Mouse (Mus musculus) kidney, postnatal 25 days (tissue): ENCODE measurements around the gene N4bp3.
"Not testable (repeated sequence)": the region's sequence is repeated elsewhere in the genome, so short reads cannot be mapped to it uniquely, and the experiment has no call there.

ENCODE experiments used
- DNase-seq, 2 experiments: peaks; one replicate each; pipeline ENCODE4 v3.0.0; 2021; ENCODE audit warnings: mixed read lengths in 2 of 2

N4bp3 gene

DNA sequence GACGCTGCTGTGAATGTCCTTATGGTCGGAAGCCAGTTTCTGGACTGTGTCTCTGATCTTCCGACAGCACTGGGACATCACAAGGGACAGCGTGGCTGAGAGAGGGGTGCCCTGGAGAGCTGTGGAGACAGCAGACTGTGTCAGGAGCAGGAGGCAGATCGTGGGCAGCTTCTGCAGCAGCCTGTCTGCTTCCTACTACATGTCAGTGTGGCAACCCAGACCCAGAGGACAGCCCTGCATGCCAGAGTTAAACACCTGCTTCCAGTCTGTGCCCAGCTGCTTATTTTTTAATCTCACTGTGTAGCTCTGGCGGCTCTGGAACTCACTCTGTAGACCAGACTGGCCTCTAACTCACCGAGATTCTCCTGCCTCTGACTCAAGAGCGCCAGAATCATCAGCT, 22.7 kb downstream of the N4bp3 start:
- DNase-seq, result no peak

GRCm38 (mm10) chr11:51627425-51627824, 23.2 kb downstream of the N4bp3 start:
- DNase-seq, result no peak

GRCm38 (mm10) chr11:51625187-51625820, 25.3 kb downstream of the N4bp3 start:
- DNase-seq, result no peak

GRCm38 (mm10) chr11:51622971-51623491, 27.6 kb downstream of the N4bp3 start:
- no peak for DNase-seq

GRCm38 (mm10) chr11:51621776-51622175, 28.9 kb downstream of the N4bp3 start:
- no peak for DNase-seq

DNA sequence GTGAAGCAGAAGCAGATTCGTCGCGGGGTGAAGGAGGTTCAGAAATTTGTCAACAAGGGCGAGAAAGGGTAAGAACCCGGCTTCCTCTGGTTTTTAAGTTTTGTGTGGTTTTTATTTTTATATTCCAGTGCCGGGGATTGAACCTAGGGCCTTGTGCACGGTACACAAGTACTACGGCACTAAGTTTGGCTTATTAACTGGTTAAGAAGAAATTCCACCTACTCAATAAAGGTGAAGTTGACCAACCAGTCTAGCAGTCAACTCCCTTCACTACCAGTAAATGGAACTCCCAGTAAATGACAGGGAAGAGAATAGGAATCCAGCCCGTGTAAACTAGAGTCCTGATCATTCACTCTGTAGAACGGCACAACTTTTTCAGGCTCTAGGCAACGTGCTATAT, 30.6 kb downstream of the N4bp3 start:
- DNase-seq, result no peak

DNA sequence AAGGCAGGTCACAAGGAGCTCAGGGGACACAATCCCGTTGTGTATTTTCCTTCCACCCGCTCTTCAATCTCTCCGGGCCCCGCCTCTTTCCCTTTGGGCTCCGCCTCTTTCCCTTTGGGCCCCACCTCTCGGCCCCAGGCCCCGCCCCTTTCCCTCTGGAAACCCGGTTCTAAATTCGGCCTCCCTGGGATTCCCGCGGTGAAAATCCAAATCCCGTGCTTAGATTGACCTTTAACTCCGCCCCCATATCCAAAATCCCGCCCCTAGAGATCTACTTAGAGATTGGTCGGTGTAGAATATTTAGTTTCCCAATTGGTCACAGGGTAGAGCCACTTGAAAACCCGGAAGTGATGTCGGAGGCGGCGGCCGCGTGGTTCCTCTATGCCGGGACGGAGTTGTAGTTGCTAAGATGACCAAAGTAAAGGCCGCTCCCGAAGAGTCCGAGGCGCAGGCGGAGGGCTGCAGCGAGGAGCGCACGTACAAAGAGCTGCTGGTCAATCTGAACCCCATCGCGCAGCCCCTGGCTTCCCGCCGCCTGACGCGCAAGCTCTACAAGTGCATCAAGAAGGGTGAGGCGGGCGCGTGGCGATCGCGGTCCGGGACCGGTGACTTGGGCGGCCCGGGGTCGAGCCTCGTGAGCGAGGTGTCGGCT, 31.1 kb downstream of the N4bp3 start, which contains the start of gene Nhp2:
TSS of gene Nhp2 (plus strand) at position 327 of the 652 bp plus-strand sequence.
- peak; percentile 97 to 99 for DNase-seq

DNA sequence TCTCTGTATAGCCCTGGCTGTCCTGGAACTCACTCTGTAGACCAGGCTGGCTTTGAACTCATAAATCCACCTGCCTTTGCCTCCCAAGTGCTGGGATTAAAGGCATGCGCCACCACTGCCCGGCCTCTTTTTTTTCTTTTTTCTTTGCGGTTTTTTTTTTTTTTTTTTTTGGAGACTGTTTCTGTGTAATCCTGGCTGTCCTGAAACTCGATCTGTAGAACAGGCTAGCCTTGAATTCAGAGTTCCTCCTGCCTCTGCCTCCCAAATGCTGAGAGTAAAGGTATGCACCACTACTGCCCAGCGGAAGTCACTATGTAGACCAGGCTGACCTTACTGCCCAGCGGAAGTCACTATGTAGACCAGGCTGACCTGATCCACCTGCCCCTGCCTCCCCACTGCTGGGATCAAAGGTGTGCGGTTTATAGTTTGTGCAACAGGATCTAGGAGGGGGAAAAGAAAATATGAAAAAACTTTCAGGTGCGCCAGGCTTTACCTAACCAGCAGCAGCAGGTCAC, 31.7 kb downstream of the N4bp3 start:
- no peak for DNase-seq

DNA sequence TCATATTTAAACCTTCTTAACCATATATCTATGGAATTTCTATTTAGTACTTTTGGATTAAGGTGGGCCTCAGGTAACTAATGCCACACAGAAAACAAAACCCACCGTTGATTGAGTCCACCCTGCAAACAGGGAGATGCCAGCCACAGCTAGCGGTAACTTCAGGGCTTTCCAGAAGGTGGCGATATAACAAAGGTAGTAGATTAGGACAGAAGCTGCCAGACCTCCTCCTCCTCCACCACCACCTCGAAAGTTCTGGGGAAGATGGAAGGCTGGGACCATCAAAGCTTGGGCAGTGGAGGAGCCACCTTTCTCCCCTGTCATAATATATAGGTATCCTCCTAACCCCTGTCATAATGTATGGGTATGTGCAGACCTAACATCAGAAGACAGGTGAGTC, 32.9 kb downstream of the N4bp3 start:
- peak; percentile 71 to 88 for DNase-seq

GRCm38 (mm10) chr11:51616113-51616512, 34.5 kb downstream of the N4bp3 start:
- not testable (repeated sequence) for DNase-seq

DNA sequence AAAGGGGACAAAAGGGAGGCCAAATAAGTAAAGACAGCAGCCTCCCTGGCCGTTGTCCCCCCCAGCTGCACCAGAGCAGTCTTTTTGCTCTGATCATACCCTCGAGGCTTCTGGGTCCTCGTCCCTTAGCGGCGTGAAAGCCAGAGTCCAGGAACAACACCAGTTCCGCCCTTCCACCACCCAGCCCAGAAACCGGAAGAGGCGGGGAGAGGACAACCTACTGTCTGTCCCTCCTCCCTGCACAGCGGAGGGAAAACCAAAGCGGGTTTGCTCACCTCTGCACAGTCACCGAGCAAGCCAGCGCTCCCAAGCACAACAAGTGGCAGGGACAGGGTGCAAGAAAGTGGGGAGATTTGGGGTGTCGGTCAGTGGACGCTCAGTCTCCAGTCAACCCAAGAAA, 35.0 kb downstream of the N4bp3 start:
- peak; percentile 85 to 93 for DNase-seq

GRCm38 (mm10) chr11:51615129-51615528, 35.5 kb downstream of the N4bp3 start:
- no peak for DNase-seq

DNA sequence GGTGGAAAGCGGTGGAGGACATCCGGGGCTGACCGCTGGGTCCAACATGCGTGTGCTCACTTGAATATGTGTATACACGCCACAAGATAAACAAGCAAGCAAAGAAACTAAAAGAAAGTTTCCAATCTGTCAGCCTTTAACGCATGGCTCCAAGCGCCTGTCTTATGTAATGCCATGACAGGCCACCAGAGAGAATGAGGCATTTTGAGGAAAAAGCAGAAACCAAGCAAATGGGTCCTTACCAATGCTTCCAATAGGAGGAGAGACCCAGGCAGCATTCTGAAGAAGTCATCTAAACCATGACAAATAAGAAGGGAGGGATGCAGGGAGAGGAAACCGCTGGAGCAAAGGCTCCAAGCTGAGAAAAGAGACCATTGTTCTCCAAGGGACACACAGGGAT, 36.4 kb downstream of the N4bp3 start:
- DNase-seq, result no peak

- DNase-seq, result not testable (repeated sequence)
Measured at GRCm38 (mm10) chr11:51609940-51610339, 40.7 kb downstream of the N4bp3 start.

DNA sequence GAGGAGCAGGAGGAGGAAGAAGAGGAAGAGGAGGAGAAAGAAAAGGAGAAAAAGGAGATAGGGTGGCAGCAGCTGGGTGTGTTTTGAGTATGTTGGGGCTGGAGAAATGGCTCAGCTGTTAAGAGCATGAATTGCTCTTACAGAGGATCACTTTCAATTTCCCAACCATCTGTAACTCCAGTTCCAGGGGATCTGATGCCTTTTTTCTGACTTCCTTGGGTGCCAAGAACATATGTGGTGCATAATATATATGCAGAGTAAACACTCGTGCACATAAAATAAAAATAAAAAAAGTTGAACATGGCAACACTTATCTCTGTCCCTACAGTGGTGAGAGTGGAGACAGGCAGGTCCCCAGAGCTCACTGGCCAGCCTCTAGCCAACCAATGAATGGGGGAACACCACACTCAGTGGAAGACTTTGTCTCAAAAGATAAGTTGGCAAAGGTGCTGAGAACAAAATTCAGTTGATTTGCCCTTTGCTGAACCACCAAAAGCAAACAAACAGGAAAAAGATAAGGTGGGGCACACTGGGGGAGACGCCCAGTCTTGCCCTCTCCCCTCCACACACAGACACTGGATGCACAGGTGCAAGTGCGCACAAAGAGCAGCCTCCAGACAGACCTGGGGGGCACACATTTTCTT, 41.3 kb downstream of the N4bp3 start:
- no peak for DNase-seq

GRCm38 (mm10) chr11:51607096-51607738, 43.4 kb downstream of the N4bp3 start:
- peak in 1 of 2 experiments; percentile 58 for DNase-seq

- DNase-seq, result peak; percentile 98 to 99
Measured at GRCm38 (mm10) chr11:51606447-51607095, 44.1 kb downstream of the N4bp3 start, which contains the start of gene Hnrnpab. Hnrnpab (minus strand) TSS chr11:51606847.

GRCm38 (mm10) chr11:51605602-51606446, 44.8 kb downstream of the N4bp3 start:
- peak; percentile 93 to 97 for DNase-seq

GRCm38 (mm10) chr11:51602253-51602652, 48.4 kb downstream of the N4bp3 start:
- no peak for DNase-seq

GRCm38 (mm10) chr11:51597553-51597952, 53.1 kb downstream of the N4bp3 start:
- no peak for DNase-seq

DNA sequence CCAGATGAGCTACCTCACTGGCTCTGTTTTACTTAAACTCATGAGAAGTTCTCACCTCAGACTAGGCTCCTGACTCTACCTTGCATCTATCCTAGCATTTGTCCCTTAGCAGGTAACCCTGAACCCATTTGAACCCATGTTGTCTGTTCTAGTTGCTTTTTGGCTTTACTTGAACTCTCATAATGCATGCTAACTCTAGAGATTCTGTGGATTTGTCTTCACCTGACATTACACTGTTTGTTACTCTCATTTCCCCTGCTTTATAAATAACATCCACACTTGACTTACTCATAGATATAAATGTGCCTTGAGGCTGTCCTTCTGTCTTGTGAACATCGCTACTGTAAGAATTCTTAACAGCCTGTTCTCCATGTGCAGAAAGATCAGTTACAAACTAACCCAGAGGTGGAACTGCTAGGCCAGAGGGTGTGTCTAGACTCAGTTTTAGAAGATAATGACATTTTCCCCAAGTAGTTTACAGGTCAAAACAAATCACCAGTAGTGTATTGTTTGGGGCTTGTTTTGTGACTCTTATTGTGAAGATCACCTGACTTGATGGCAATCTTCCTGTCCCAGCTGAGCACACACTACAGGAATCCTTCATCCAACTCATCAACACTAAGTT, 55.1 kb downstream of the N4bp3 start:
- no peak for DNase-seq
